Mouse (Mus musculus): ENCODE data around the gene Slx1b. TPM values are rescaled to one million over a fixed set of nuclear protein-coding genes. Genes with fewer than 3 reads are reported as not detected.

Gene Slx1b
- polyA plus RNA-seq, 1 experiment from 2014 or later, result 14.8 TPM

DNA sequence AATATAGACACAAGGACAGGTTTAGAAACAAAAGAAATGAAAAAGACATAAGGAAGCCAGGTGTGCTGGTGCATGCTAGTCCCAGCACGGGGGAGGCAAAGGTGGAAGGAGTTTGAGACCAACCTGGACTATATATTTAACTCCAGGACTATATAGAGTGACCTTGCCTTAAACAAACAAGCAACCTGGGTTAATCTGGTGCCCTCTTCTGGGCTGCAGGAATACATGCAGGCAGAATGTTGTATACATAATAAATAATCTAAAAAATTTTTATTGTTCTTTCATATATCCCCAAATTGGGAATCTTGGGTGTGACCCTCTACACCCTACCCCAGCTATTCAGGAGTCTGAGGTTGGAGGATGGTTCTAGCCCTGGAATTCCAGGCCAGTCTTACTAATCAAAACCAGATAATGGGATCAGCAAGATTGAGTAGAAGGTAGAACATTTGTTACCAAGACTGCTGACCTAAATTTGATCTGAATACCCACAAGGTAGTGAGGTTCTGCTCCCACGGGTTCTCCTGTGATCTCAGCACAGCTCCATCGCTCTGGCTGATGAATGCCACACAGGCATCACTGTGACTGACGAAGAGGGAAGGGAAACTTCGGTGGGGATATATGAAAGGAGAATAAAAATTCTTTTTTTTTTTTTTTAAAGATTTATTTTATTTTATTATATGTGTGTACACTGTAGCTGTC is 52.9 kb downstream of the Slx1b start:
- in situ Hi-C loops (cut with MboI; ENCODE audit: low pct_unique_long_range_greater_than_20kb), result loop anchor here (5.0 kb wide), 1 partner anchor 50 kb away; no protein-coding TSS in a partner anchor
- DNase-seq (ENCODE audit: low read depth, low spot score) (no peak), ATAC-seq (no peak)
- H3K27me3 ChIP-seq, result no peaks in the 10 kb centered on the region
- TF ChIP-seq CTCF (IDR thresholded peaks at IDR 0.05), result peak; percentile 62
- CTCF ChIA-PET, result interaction anchor here (0.9 to 2.5 kb wide), 5 partner anchors 45 to 105 kb away, joined by 3 to 12 read pairs (median 4); partner anchors contain the start of gene Apobr
- POLR2A ChIA-PET, result no interaction called here

Other genes starting within 250 kb of the Slx1b start
- 0.10 TPM for gene Atp2a1, start 232.7 kb downstream of the Slx1b start, polyA plus RNA-seq (2021)
- gene Sh2b1, start 220.4 kb downstream of the Slx1b start, polyA plus RNA-seq (2021), result 64.4 TPM
- gene Tufm, start 208.4 kb downstream of the Slx1b start, polyA plus RNA-seq (2021), result 159 TPM
- 113 TPM for gene Atxn2l, start 192.3 kb downstream of the Slx1b start, polyA plus RNA-seq (2021)
- 322 TPM for gene Eif3c, start 129.4 kb downstream of the Slx1b start, polyA plus RNA-seq (2021)
- 0.94 TPM for gene Apobr, start 110.8 kb downstream of the Slx1b start, polyA plus RNA-seq (2021)
- gene Cln3, start 110.0 kb downstream of the Slx1b start, polyA plus RNA-seq (2021), result 2.6 TPM
- gene Il27, start 100.8 kb downstream of the Slx1b start, polyA plus RNA-seq (2021), result 0.68 TPM
- 138 TPM for gene Nupr1, start 64.9 kb downstream of the Slx1b start, polyA plus RNA-seq (2021)
- 21.1 TPM for gene Sgf29, start 46.5 kb downstream of the Slx1b start, polyA plus RNA-seq (2021)
- gene Sult1a1, start 19.4 kb downstream of the Slx1b start, polyA plus RNA-seq (2021), result 0.62 TPM
- gene Bola2, start 383 bp downstream of the Slx1b start, polyA plus RNA-seq (2021), result 102 TPM
- gene Coro1a, start 12.0 kb upstream of the Slx1b start, polyA plus RNA-seq (2021), result 1.3 TPM
- gene Mapk3, start 63.8 kb upstream of the Slx1b start, polyA plus RNA-seq (2021), result 122 TPM
- gene Gdpd3, start 70.5 kb upstream of the Slx1b start, polyA plus RNA-seq (2021), result 3.0 TPM
- 109 TPM for gene Ypel3, start 81.2 kb upstream of the Slx1b start, polyA plus RNA-seq (2021)
- gene Tbx6, start 85.7 kb upstream of the Slx1b start, polyA plus RNA-seq (2021), result 0.49 TPM
- 94.3 TPM for gene Ppp4c, start 96.7 kb upstream of the Slx1b start, polyA plus RNA-seq (2021)
- gene Fam57b, start 101.9 kb upstream of the Slx1b start, polyA plus RNA-seq (2021), result 1.3 TPM
- not detected for gene 4930451I11Rik, start 135.9 kb upstream of the Slx1b start, polyA plus RNA-seq (2021)
- not detected for gene Doc2a, start 151.6 kb upstream of the Slx1b start, polyA plus RNA-seq (2021)
- gene Hirip3, start 166.2 kb upstream of the Slx1b start, polyA plus RNA-seq (2021), result 58.5 TPM
- gene Ino80e, start 166.6 kb upstream of the Slx1b start, polyA plus RNA-seq (2021), result 67.7 TPM
- gene Taok2, start 188.9 kb upstream of the Slx1b start, polyA plus RNA-seq (2021), result 66.0 TPM
- gene Tmem219, start 227.1 kb upstream of the Slx1b start, polyA plus RNA-seq (2021), result 48.0 TPM
- gene Kctd13, start 233.1 kb upstream of the Slx1b start, polyA plus RNA-seq (2021), result 14.0 TPM

Measured in Patski (cell line).